Mouse (Mus musculus) liver, embryonic 11.5 days (tissue): ENCODE measurements around the gene Clcn1. TPM values are rescaled to one million over a fixed set of nuclear protein-coding genes. Genes with fewer than 3 reads are reported as not detected.

Experiments used
- ATAC-seq: fragments of 200-750 bp; cut with Nextera tagmentation; replicated peaks from 2 replicates; pipeline ENCODE4 v1.8.0; 2017; ENCODE audit warnings: moderate number of reproducible peaks, mild to moderate bottlenecking, moderate TSS enrichment, moderate library complexity; ENCODE audit not compliant: low FRiP score
- DNase-seq: peaks from one replicate; pipeline ENCODE4 v3.0.0-alpha.2; 2017; ENCODE audit warnings: low spot score
- H3K27ac ChIP-seq: fragments of 300-500 bp; sonication (generic); 2 replicates; pipeline ENCODE4 v1.5.1; 2014; ENCODE audit warnings: mild to moderate bottlenecking, low read depth, low read length, control low read depth
- H3K27me3 ChIP-seq: fragments of 300-500 bp; sonication (generic); replicated peaks from 2 replicates; pipeline ENCODE4 v1.6.1; 2014; ENCODE audit warnings: low read length, mixed read lengths; ENCODE audit not compliant: control insufficient read depth, insufficient read depth
- H3K36me3 ChIP-seq: fragments of 300-500 bp; sonication (generic); 2 replicates; pipeline ENCODE4 v1.6.1; 2014; ENCODE audit warnings: mild to moderate bottlenecking, low read length, moderate library complexity, mixed read lengths; ENCODE audit not compliant: control insufficient read depth, insufficient read depth
- H3K4me1 ChIP-seq: fragments of 300-500 bp; sonication (generic); replicated peaks from 2 replicates; pipeline ENCODE4 v1.6.1; 2014; ENCODE audit warnings: low read length, mixed read lengths; ENCODE audit not compliant: control insufficient read depth, insufficient read depth
- H3K4me2 ChIP-seq: fragments of 300-500 bp; sonication (generic); 2 replicates; pipeline ENCODE4 v1.6.1; 2014; ENCODE audit warnings: mild to moderate bottlenecking, control low read depth, moderate library complexity
- H3K4me3 ChIP-seq: fragments of 300-500 bp; sonication (generic); 2 replicates; pipeline ENCODE4 v1.5.1; 2014; ENCODE audit warnings: low read depth, low read length, control low read depth
- H3K9ac ChIP-seq: fragments of 300-500 bp; sonication (generic); 2 replicates; pipeline ENCODE4 v1.6.1; 2014; ENCODE audit warnings: low read depth, low read length, control low read depth
- H3K9me3 ChIP-seq: fragments of 300-500 bp; sonication (generic); 2 replicates; pipeline ENCODE4 v1.6.1; 2016; ENCODE audit warnings: low read length, inconsistent platforms, mixed read lengths; ENCODE audit not compliant: control insufficient read depth
- WGBS: fragments of 180-500 bp; shearing (Covaris S2); extraction: QIAGEN DNeasy Blood & Tissue Kit; methylation state at CpG from one replicate; pipeline ENCODE4 v1.1.7; 2014; 5-methylcytosine and 5-hydroxymethylcytosine counted together
- polyA plus RNA-seq: library from polyadenylated mRNA; unstranded; fragments of >200 nt; fragmentation: Nextera tagmentation; extraction: Ambion mirVana; gene quantifications from 2 replicates; pipeline ENCODE4 v1.2.1, GENCODE M21; 2014

The Clcn1 gene
- polyA plus RNA-seq, 1 experiment from 2014 or later = 0.29 TPM

- H3K4me1 ChIP-seq = no peaks in the 10 kb centered on the region
- no peak for ATAC-seq
- no peaks in the 10 kb centered on the region; the same call in 1 of the 2 replicates for H3K36me3 ChIP-seq
- H3K4me3 ChIP-seq = no peak overlapping the region
- DNase-seq = no peak
- H3K27me3 ChIP-seq = no peaks in the 10 kb centered on the region
- H3K9me3 ChIP-seq = no peaks in the 10 kb centered on the region
- no peak overlapping the region for H3K27ac ChIP-seq
- no peak overlapping the region for H3K9ac ChIP-seq
- H3K4me2 ChIP-seq = no peak overlapping the region
Observed at GRCm38 (mm10) chr6:42287562-42287961, 1.1 kb downstream of the Clcn1 start.

GRCm38 (mm10) chr6:42293327-42293726, 6.8 kb downstream of the Clcn1 start:
- no peaks in the 10 kb centered on the region for H3K9me3 ChIP-seq
- WGBS = 83% methylated on average over 6 of the region's 6 CpGs
- no peak for DNase-seq
- ATAC-seq = no peak; the same call in 1 of the 2 replicates
- H3K27ac ChIP-seq = no peak overlapping the region
- H3K9ac ChIP-seq = no peak overlapping the region
- H3K4me3 ChIP-seq = no peak overlapping the region
- no peaks in the 10 kb centered on the region for H3K27me3 ChIP-seq
- H3K36me3 ChIP-seq = no peaks in the 10 kb centered on the region
- H3K4me2 ChIP-seq = no peak overlapping the region
- no peaks in the 10 kb centered on the region for H3K4me1 ChIP-seq

- WGBS = 73% methylated on average over 3 of the region's 3 CpGs
- no peak overlapping the region for H3K4me2 ChIP-seq
- no peaks in the 10 kb centered on the region for H3K4me1 ChIP-seq
- DNase-seq (no peak), ATAC-seq (no peak)
- H3K27ac ChIP-seq = no peak overlapping the region
- no peaks in the 10 kb centered on the region for H3K9me3 ChIP-seq
- no peaks in the 10 kb centered on the region for H3K27me3 ChIP-seq
- H3K36me3 ChIP-seq = no peaks in the 10 kb centered on the region
- no peak overlapping the region for H3K4me3 ChIP-seq
- H3K9ac ChIP-seq = no peak overlapping the region
Observed at GRCm38 (mm10) chr6:42295549-42296094, 9.1 kb downstream of the Clcn1 start.

GRCm38 (mm10) chr6:42299362-42299761, 12.9 kb downstream of the Clcn1 start:
- no peak overlapping the region for H3K4me3 ChIP-seq
- DNase-seq (no peak), ATAC-seq (no peak)
- no peaks in the 10 kb centered on the region for H3K4me1 ChIP-seq
- WGBS = 65% methylated on average over 5 of the region's 5 CpGs
- H3K4me2 ChIP-seq = no peak overlapping the region
- no peaks in the 10 kb centered on the region for H3K9me3 ChIP-seq
- H3K36me3 ChIP-seq = no peaks in the 10 kb centered on the region; the same call in 1 of the 2 replicates
- no peak overlapping the region for H3K27ac ChIP-seq
- H3K27me3 ChIP-seq = no peaks in the 10 kb centered on the region
- H3K9ac ChIP-seq = no peak overlapping the region

- no peaks in the 10 kb centered on the region for H3K4me1 ChIP-seq
- DNase-seq (no peak), ATAC-seq (no peak)
- 42% methylated on average over 8 of the region's 8 CpGs for WGBS
- no peak overlapping the region for H3K27ac ChIP-seq
- no peak overlapping the region for H3K4me3 ChIP-seq
- no peaks in the 10 kb centered on the region for H3K27me3 ChIP-seq
- H3K9me3 ChIP-seq = no peaks in the 10 kb centered on the region
- no peaks in the 10 kb centered on the region for H3K36me3 ChIP-seq
- no peak overlapping the region for H3K9ac ChIP-seq
- H3K4me2 ChIP-seq = no peak overlapping the region
Observed at GRCm38 (mm10) chr6:42309816-42310378, 23.4 kb downstream of the Clcn1 start.

GRCm38 (mm10) chr6:42310427-42311053, 24.1 kb downstream of the Clcn1 start:
- Histone ChIP-seq H3K9me3 (no peaks in the 10 kb centered on the region), H3K27me3 (no peaks in the 10 kb centered on the region), H3K4me1 (no peaks in the 10 kb centered on the region), H3K27ac (no peak overlapping the region), H3K4me3 (no peak overlapping the region), H3K9ac (no peak overlapping the region), H3K36me3 (no peaks in the 10 kb centered on the region), H3K4me2 (no peak overlapping the region)
- DNase-seq = no peak
- 66% methylated on average over 2 of the region's 2 CpGs for WGBS
- ATAC-seq = no peak

- Histone ChIP-seq H3K9me3 (no peaks in the 10 kb centered on the region), H3K4me2 (no peak overlapping the region), H3K36me3 (no peaks in the 10 kb centered on the region), H3K27me3 (peaks cover 24% of the 10 kb centered on the region), H3K4me1 (no peaks in the 10 kb centered on the region), H3K4me3 (no peak overlapping the region), H3K27ac (no peak overlapping the region), H3K9ac (no peak overlapping the region)
- ATAC-seq = no peak
- WGBS = 67% methylated on average over 4 of the region's 4 CpGs
- DNase-seq = no peak
Observed at GRCm38 (mm10) chr6:42318293-42318692, 31.8 kb downstream of the Clcn1 start.

- H3K27me3 ChIP-seq = peaks cover 46% of the 10 kb centered on the region
- H3K9me3 ChIP-seq = no peaks in the 10 kb centered on the region
- no peak overlapping the region for H3K27ac ChIP-seq
- no peaks in the 10 kb centered on the region for H3K36me3 ChIP-seq
- ATAC-seq = no peak
- peak overlapping the region; percentile 41 for H3K4me3 ChIP-seq
- WGBS = 3% methylated on average over 28 of the region's 28 CpGs
- peaks cover 5% of the 10 kb centered on the region; the same call in 1 of the 2 replicates for H3K4me1 ChIP-seq
- no peak overlapping the region for H3K9ac ChIP-seq
- no peak for DNase-seq
- peak overlapping the region; percentile 60 for H3K4me2 ChIP-seq
Observed at GRCm38 (mm10) chr6:42323371-42324066, 37.0 kb downstream of the Clcn1 start.
